Mouse (Mus musculus) layer of hippocampus, postnatal 14 days (tissue): ENCODE measurements at regions not wholly inside any gene's neighbourhood (a gene's known extent, or its start where the extent isn't known, plus 50 kb on each side); places are given as distances from the start of the nearest gene placed in this dataset.
A peak's percentile ranks its signal among the peaks of the same experiment; 100 is the strongest.

ENCODE experiments used
- DNase-seq, 2 experiments: peaks; one replicate each; pipeline ENCODE4 v3.0.0; 2021 to 2022; ENCODE audit warnings: low spot score in 2 of 2, mixed read lengths in 1 of 2

GRCm38 (mm10) chr10:22921035-22921965, 101.3 kb upstream of the Tcf21 start:
- no peak for DNase-seq

- DNase-seq, result peak in 1 of 2 experiments; percentile 9
Measured at GRCm38 (mm10) chr10:22919869-22920268, 99.9 kb upstream of the Tcf21 start.

DNA sequence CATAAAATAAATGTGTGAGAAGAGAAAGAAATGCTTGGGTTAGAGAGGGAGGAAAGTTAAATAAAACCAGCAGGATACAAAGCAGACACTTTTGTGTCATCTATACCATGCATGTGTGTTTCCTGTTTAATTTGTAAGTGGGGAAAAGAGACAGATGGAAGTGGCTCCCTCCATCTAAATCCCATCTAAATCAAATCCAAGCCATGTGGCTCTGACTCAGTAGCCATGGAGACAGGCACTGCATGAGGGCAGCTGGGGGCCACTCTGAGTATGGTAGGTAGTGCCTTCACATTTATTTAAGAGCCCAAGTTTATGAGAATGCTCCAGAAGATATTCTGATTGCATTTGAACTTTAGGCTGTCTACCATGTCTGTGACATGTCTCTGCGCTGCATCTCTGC, 97.8 kb upstream of the Tcf21 start:
- no peak for DNase-seq

DNA sequence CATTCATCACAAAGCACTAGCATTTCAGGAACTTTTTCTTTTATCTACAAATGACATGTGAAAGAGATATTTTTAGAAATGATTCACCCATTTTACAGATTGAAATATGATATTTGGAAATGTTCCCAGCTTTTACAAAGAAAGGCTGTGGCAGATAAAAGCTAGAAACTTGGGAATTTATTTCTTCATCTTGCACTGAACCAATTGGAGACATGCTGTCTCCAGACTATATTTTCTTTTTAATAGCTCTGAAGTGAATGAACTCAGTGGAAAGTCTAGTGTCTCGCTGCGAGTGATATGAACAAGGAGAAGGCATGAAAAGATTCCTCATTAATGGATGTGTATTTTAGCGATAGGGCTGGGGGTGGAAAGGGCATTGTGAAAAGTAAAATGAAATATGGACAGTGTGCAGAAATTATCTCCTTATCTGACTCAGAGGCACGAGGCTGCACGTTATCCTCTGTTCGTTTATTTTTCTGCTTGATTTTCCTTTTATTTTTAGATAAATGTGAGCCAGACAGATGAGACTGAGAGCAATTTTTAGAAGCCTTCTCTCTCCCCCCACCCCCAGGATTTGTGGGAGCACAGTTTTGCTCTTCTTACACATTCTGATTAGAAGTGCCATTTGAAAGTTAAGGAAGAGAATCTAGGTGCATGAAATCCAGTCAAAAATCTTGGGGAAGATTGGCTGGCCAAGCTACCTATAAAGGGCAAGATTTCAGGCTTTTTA, 96.0 kb upstream of the Tcf21 start:
- no peak for DNase-seq

DNA sequence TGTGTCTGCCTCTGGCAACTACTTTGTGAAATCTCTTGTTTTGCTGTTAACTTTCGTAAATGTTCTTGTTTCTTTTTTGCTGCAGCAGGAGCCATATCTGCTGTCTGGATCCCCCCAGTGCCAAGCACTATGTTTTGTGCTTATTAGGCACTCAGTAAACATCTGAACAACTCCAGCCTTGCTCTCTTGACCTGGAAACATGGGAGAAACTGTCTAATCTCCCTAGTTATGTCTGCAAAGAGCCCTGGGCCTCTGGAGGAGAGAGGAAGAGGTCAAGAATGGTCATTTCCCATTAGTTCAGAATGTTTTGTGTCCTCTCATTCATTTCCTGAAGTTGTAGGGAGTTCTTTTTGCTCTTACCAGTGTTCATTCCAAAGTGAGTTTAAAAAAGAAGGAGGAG, 93.1 kb upstream of the Tcf21 start:
- no peak for DNase-seq

GRCm38 (mm10) chr10:22908640-22909039, 88.7 kb upstream of the Tcf21 start:
- DNase-seq, result no peak

- no peak for DNase-seq
Measured at GRCm38 (mm10) chr10:22905281-22905680, 85.3 kb upstream of the Tcf21 start.

GRCm38 (mm10) chr10:22893442-22893985, 73.5 kb upstream of the Tcf21 start:
- no peak for DNase-seq

GRCm38 (mm10) chr10:22887451-22887850, 67.5 kb upstream of the Tcf21 start:
- DNase-seq, result no peak

GRCm38 (mm10) chr10:22879714-22880113, 59.7 kb upstream of the Tcf21 start:
- no peak for DNase-seq

GRCm38 (mm10) chr10:22877536-22878130, 57.7 kb upstream of the Tcf21 start:
- DNase-seq, result no peak

GRCm38 (mm10) chr10:22877028-22877427, 57.1 kb upstream of the Tcf21 start:
- no peak for DNase-seq

GRCm38 (mm10) chr10:22875675-22876074, 55.7 kb upstream of the Tcf21 start:
- no peak for DNase-seq

- no peak for DNase-seq
Measured at GRCm38 (mm10) chr10:22875181-22875580, 55.2 kb upstream of the Tcf21 start.
